Mouse (Mus musculus) lung, adult 2 months (tissue): ENCODE measurements around the gene Acvr1. TPM values are rescaled to one million over a fixed set of nuclear protein-coding genes. Genes with fewer than 3 reads are reported as not detected.

ENCODE experiments used
- DNase-seq: peaks from one replicate; pipeline ENCODE4 v3.0.0; 2022
- H3K4me1 ChIP-seq: fragments of 200-500 bp; 2 replicates; pipeline ENCODE4 v1.6.1; 2011; ENCODE audit warnings: low read length; ENCODE audit not compliant: control insufficient read depth, insufficient read depth
- H3K4me3 ChIP-seq: fragments of 200-500 bp; replicated peaks from 2 replicates; pipeline ENCODE3; 2011; ENCODE audit warnings: low read depth, mild to moderate bottlenecking, control low read depth, low read length; ENCODE audit errors: extremely low read depth
- CTCF ChIP-seq: fragments of 200-500 bp; IDR thresholded peaks from 2 replicates; pipeline ENCODE4 v1.5.1; 2011; ENCODE audit warnings: mild to moderate bottlenecking, low read length, control low read depth; ENCODE audit not compliant: insufficient read depth
- POLR2A ChIP-seq: fragments of 200-500 bp; IDR thresholded peaks from 2 replicates; pipeline ENCODE4 v1.6.1; 2011; ENCODE audit warnings: low read depth, mild to moderate bottlenecking, control low read depth, low read length, borderline replicate concordance; ENCODE audit errors: extremely low read depth
- WGBS: fragments of 180-500 bp; shearing (Covaris S2); methylation state at CpG from one replicate; pipeline ENCODE4 v1.1.7; 2018; 5-methylcytosine and 5-hydroxymethylcytosine counted together
- polyA plus RNA-seq: library from polyadenylated mRNA; depleted of rRNA; stranded (reverse); fragments of >200 nt; gene quantifications from 2 replicates; pipeline ENCODE4 v1.2.3, GENCODE M21; 2012

Gene Acvr1
- polyA plus RNA-seq, 1 experiment, result 9.7 TPM

- H3K4me1 ChIP-seq, result no peaks in the 10 kb centered on the region
- DNase-seq, result no peak
- TF ChIP-seq CTCF (no peak), POLR2A (no peak)
- no peak overlapping the region for H3K4me3 ChIP-seq
- 77% methylated on average over 2 of the region's 2 CpGs for whole genome bisulfite sequencing
These were observed 132.5 kb downstream of the Acvr1 start for GRCm38 (mm10) chr2:58434438-58434837.

- WGBS, result 56% methylated on average over 2 of the region's 2 CpGs
- H3K4me3 ChIP-seq, result no peak overlapping the region
- DNase-seq, result no peak
- TF ChIP-seq CTCF, result no peak
- TF ChIP-seq POLR2A, result no peak
- H3K4me1 ChIP-seq, result no peaks in the 10 kb centered on the region
These were observed 133.6 kb downstream of the Acvr1 start for GRCm38 (mm10) chr2:58433317-58433716.

- no peaks in the 10 kb centered on the region for H3K4me1 ChIP-seq
- 96% methylated on average over 7 of the region's 7 CpGs for WGBS
- no peak overlapping the region for H3K4me3 ChIP-seq
- no peak for DNase-seq
- TF ChIP-seq POLR2A, result no peak
These were observed 134.7 kb downstream of the Acvr1 start for GRCm38 (mm10) chr2:58432211-58432610.

GRCm38 (mm10) chr2:58425436-58426004, 141.4 kb downstream of the Acvr1 start:
- no peaks in the 10 kb centered on the region for H3K4me1 ChIP-seq
- no peak for TF ChIP-seq POLR2A
- no peak for TF ChIP-seq CTCF
- H3K4me3 ChIP-seq, result no peak overlapping the region
- DNase-seq, result no peak
- WGBS, result 94% methylated on average over 13 of the region's 13 CpGs

GRCm38 (mm10) chr2:58423319-58423718, 143.6 kb downstream of the Acvr1 start:
- no peaks in the 10 kb centered on the region for H3K4me1 ChIP-seq
- DNase-seq, result no peak
- TF ChIP-seq CTCF (no peak), POLR2A (no peak)
- no peak overlapping the region for H3K4me3 ChIP-seq
- WGBS, result 76% methylated on average over 5 of the region's 5 CpGs

GRCm38 (mm10) chr2:58419571-58419970, 147.4 kb downstream of the Acvr1 start:
- 87% methylated on average over 8 of the region's 8 CpGs for WGBS
- TF ChIP-seq POLR2A (no peak), CTCF (no peak)
- DNase-seq, result no peak
- Histone ChIP-seq H3K4me3 (no peak overlapping the region), H3K4me1 (no peaks in the 10 kb centered on the region)

GRCm38 (mm10) chr2:58418109-58418508, 148.8 kb downstream of the Acvr1 start:
- TF ChIP-seq CTCF (no peak), POLR2A (no peak)
- no peak for DNase-seq
- Histone ChIP-seq H3K4me1 (no peaks in the 10 kb centered on the region), H3K4me3 (no peak overlapping the region)
- WGBS, result 68% methylated on average over 1 of the region's 1 CpGs

GRCm38 (mm10) chr2:58417684-58418083, 149.3 kb downstream of the Acvr1 start:
- TF ChIP-seq CTCF (no peak), POLR2A (no peak)
- 77% methylated on average over 9 of the region's 9 CpGs for WGBS
- Histone ChIP-seq H3K4me3 (no peak overlapping the region), H3K4me1 (no peaks in the 10 kb centered on the region)
- DNase-seq, result no peak

GRCm38 (mm10) chr2:58415037-58415436, 151.9 kb downstream of the Acvr1 start:
- TF ChIP-seq CTCF (no peak), POLR2A (no peak)
- Histone ChIP-seq H3K4me3 (no peak overlapping the region), H3K4me1 (no peaks in the 10 kb centered on the region)
- no peak for DNase-seq

GRCm38 (mm10) chr2:58408926-58409634, 157.9 kb downstream of the Acvr1 start:
- Histone ChIP-seq H3K4me3 (no peak overlapping the region), H3K4me1 (no peaks in the 10 kb centered on the region)
- WGBS, result 69% methylated on average over 5 of the region's 5 CpGs
- DNase-seq, result no peak
- TF ChIP-seq POLR2A, result no peak
- no peak for TF ChIP-seq CTCF

GRCm38 (mm10) chr2:58403481-58403880, 163.5 kb downstream of the Acvr1 start:
- no peak overlapping the region for H3K4me3 ChIP-seq
- DNase-seq, result no peak
- WGBS, result 70% methylated on average over 2 of the region's 2 CpGs
- H3K4me1 ChIP-seq, result no peaks in the 10 kb centered on the region
- no peak for TF ChIP-seq POLR2A
- no peak for TF ChIP-seq CTCF
